Mouse (Mus musculus) kidney, adult 2 months (tissue): ENCODE measurements at regions not wholly inside any gene's neighbourhood (a gene's known extent, or its start where the extent isn't known, plus 50 kb on each side); places are given as distances from the start of the nearest gene placed in this dataset.

Source experiments
- DNase-seq: peaks from one replicate; pipeline ENCODE4 v3.0.0; 2021
- H3K27ac ChIP-seq: fragments of 200-500 bp; 2 replicates; pipeline ENCODE4 v1.5.1; 2012; ENCODE audit warnings: low read depth, low read length, control low read depth, inconsistent platforms; ENCODE audit not compliant: insufficient read depth
- H3K27me3 ChIP-seq: fragments of 200-500 bp; replicated peaks from 2 replicates; pipeline ENCODE4 v1.6.1; 2012; ENCODE audit warnings: mild to moderate bottlenecking, moderate library complexity, low read length, inconsistent platforms; ENCODE audit not compliant: control insufficient read depth, insufficient read depth
- H3K36me3 ChIP-seq: fragments of 200-500 bp; 2 replicates; pipeline ENCODE4 v1.6.1; 2012; ENCODE audit warnings: mild to moderate bottlenecking, moderate library complexity, low read length, inconsistent platforms; ENCODE audit not compliant: control insufficient read depth, insufficient read depth
- H3K4me1 ChIP-seq: fragments of 200-500 bp; 2 replicates; pipeline ENCODE4 v1.6.1; 2011; ENCODE audit warnings: low read length; ENCODE audit not compliant: control insufficient read depth, insufficient read depth
- H3K4me3 ChIP-seq: fragments of 200-500 bp; 2 replicates; pipeline ENCODE4 v1.5.1; 2011; ENCODE audit warnings: mild to moderate bottlenecking, low read depth, low read length, control low read depth; ENCODE audit not compliant: insufficient read depth
- CTCF ChIP-seq: fragments of 200-500 bp; conservative IDR thresholded peaks from 2 replicates; pipeline ENCODE4 v1.5.1; 2011; ENCODE audit warnings: low read depth, mild to moderate bottlenecking, control low read depth, low read length, moderate library complexity, mixed read lengths; ENCODE audit not compliant: insufficient read depth, insufficient read length
- POLR2A ChIP-seq: fragments of 200-500 bp; IDR thresholded peaks from one replicate; pipeline ENCODE4 v1.6.1; 2011; ENCODE audit warnings: low read depth, low read length, control low read depth
- WGBS: fragments of 180-500 bp; shearing (Covaris S2); methylation state at CpG from one replicate; pipeline ENCODE4 v1.1.7; 2018; 5-methylcytosine and 5-hydroxymethylcytosine counted together

DNA sequence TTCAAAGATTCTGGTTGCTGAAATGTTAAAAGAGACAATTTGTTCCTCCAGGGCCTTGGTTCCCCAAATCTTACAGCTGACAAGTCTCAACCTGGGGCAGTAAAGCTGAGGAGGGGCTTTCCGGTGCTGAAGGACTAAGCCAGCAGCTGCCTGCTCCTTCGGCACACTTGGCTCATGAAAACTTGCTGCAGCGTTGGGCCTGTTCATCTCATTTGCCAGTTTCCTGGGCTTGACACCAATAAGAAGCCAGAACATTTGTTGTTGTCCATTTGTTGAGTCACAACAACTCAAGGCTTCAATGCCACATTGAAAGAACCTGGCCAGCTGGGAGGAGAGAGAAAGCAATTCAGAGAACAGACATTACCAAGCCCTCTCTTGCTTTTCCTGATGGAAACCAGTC lies 279.9 kb downstream of the Sox4 start:
- Histone ChIP-seq H3K36me3 (no peaks in the 10 kb centered on the region), H3K4me3 (no peak overlapping the region), H3K4me1 (peaks cover 7% of the 10 kb centered on the region), H3K27me3 (no peaks in the 10 kb centered on the region), H3K27ac (no peak overlapping the region)
- whole genome bisulfite sequencing: 83% methylated on average over 3 of the region's 3 CpGs
- DNase-seq: no peak
- no peak for TF ChIP-seq POLR2A
- TF ChIP-seq CTCF: no peak

DNA sequence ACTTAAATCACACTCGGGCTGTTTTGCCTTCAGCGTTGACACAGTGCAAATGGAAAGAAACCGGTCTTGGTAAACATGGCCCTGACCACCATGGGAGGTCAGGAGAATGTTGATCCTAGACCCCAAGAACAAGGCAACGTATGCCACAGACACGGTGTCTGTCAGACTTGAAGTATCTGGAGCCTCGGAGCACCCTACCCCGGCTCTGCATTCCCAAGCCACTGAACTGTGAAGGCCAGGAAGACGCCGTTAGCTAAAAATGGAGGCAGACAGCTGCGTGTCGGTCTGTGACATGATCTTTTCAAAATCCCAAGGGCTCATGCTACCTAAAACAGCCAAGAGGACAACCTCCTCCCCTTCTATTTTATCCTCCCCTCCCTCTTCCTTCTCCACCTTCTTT lies 282.0 kb downstream of the Sox4 start:
- peak; percentile 64 for DNase-seq
- Histone ChIP-seq H3K4me1 (peaks cover 7% of the 10 kb centered on the region), H3K27ac (no peak overlapping the region), H3K27me3 (no peaks in the 10 kb centered on the region), H3K4me3 (peak overlapping the region; percentile 26; the same call in 1 of the 2 replicates), H3K36me3 (no peaks in the 10 kb centered on the region)
- TF ChIP-seq CTCF (no peak), POLR2A (no peak)
- WGBS: 27% methylated on average over 11 of the region's 11 CpGs

- TF ChIP-seq POLR2A (no peak), CTCF (no peak)
- DNase-seq: no peak
- peaks cover 7% of the 10 kb centered on the region for H3K4me1 ChIP-seq
- no peaks in the 10 kb centered on the region for H3K36me3 ChIP-seq
- no peak overlapping the region for H3K4me3 ChIP-seq
- no peaks in the 10 kb centered on the region for H3K27me3 ChIP-seq
- no peak overlapping the region for H3K27ac ChIP-seq
- WGBS: 98% methylated on average over 4 of the region's 4 CpGs
Measured at GRCm38 (mm10) chr13:28669832-28670585, 283.5 kb downstream of the Sox4 start.

- TF ChIP-seq POLR2A (no peak), CTCF (no peak)
- H3K4me3 ChIP-seq: no peak overlapping the region
- no peaks in the 10 kb centered on the region for H3K36me3 ChIP-seq
- H3K27ac ChIP-seq: no peak overlapping the region
- 66% methylated on average over 3 of the region's 3 CpGs for WGBS
- H3K4me1 ChIP-seq: peaks cover 13% of the 10 kb centered on the region
- no peaks in the 10 kb centered on the region for H3K27me3 ChIP-seq
- DNase-seq: no peak
Measured at GRCm38 (mm10) chr13:28666832-28667231, 286.7 kb downstream of the Sox4 start.

DNA sequence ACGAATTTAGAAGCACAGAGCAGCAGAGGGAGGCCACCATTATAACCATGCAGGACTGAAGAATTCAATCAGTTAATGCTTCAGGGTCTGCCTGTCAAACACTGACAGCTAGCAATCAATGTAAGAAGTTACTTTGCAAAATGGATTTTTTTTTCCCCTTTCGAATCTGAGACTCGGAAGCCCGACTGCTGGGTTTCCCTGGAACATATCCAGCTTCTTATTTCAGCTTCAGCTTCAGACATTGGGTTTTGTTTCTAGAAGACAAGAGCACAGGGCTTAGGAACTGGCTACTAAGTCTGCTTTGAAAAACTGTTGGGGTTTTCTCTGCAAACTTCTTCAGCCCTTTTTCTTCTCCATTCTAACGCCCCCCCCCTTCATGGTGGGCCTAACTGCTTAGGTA lies 288.4 kb downstream of the Sox4 start:
- DNase-seq: no peak

GRCm38 (mm10) chr13:28664698-28665097 lies 288.8 kb downstream of the Sox4 start:
- TF ChIP-seq POLR2A: no peak
- TF ChIP-seq CTCF: no peak
- Histone ChIP-seq H3K27ac (no peak overlapping the region), H3K4me3 (no peak overlapping the region), H3K27me3 (no peaks in the 10 kb centered on the region), H3K4me1 (peaks cover 9% of the 10 kb centered on the region), H3K36me3 (no peaks in the 10 kb centered on the region)
- 65% methylated on average over 4 of the region's 4 CpGs for WGBS
- DNase-seq: no peak

More for the DNA sequence above, 288.4 kb downstream of the Sox4 start:
- WGBS: 68% methylated on average over 5 of the region's 5 CpGs
- Histone ChIP-seq H3K27me3 (no peaks in the 10 kb centered on the region), H3K36me3 (no peaks in the 10 kb centered on the region), H3K4me3 (no peak overlapping the region), H3K4me1 (peaks cover 9% of the 10 kb centered on the region), H3K27ac (no peak overlapping the region)
- TF ChIP-seq CTCF (no peak), POLR2A (no peak)

- Histone ChIP-seq H3K36me3 (no peaks in the 10 kb centered on the region), H3K27me3 (no peaks in the 10 kb centered on the region), H3K27ac (no peak overlapping the region), H3K4me3 (no peak overlapping the region), H3K4me1 (peaks cover 9% of the 10 kb centered on the region)
- DNase-seq: no peak
- TF ChIP-seq POLR2A (no peak), CTCF (no peak)
- 66% methylated on average over 7 of the region's 7 CpGs for WGBS
Measured at GRCm38 (mm10) chr13:28663950-28664681, 289.4 kb downstream of the Sox4 start.
